Mouse (Mus musculus): ENCODE measurements around the gene Mapk8ip1. TPM values are rescaled to one million over a fixed set of nuclear protein-coding genes. Genes with fewer than 3 reads are reported as not detected.

The Mapk8ip1 gene
- polyA plus RNA-seq, 1 experiment from 2014 or later, result 44.2 TPM

GRCm38 (mm10) chr2:92381161-92381560, 19.9 kb downstream of the Mapk8ip1 start:
- Histone ChIP-seq H3K4me2 (ENCODE audit: low read depth) (no peak overlapping the region), H3K9ac (ENCODE audit: low read length) (no peak overlapping the region), H3K4me3 (ENCODE audit: low read depth, low read length) (no peak overlapping the region), H3K36me3 (ENCODE audit: control insufficient read depth, insufficient read depth, low read length) (peaks cover 14% of the 10 kb centered on the region), H3K9me3 (ENCODE audit: control insufficient read depth, low read length) (no peaks in the 10 kb centered on the region), H3K4me1 (ENCODE audit: control insufficient read depth, insufficient read depth, low read length) (peaks cover 3% of the 10 kb centered on the region; the same call in 1 of the 2 replicates), H3K27me3 (ENCODE audit: control insufficient read depth, insufficient read depth, low read length) (no peaks in the 10 kb centered on the region), H3K27ac (ENCODE audit: low read depth, low read length) (no peak overlapping the region)
- DNase-seq (ENCODE audit: low spot score), result no peak
- WGBS, result 87% methylated on average over 5 of the region's 5 CpGs
- no peak for ATAC-seq (ENCODE audit: insufficient read depth, low FRiP score, low TSS enrichment)

DNA sequence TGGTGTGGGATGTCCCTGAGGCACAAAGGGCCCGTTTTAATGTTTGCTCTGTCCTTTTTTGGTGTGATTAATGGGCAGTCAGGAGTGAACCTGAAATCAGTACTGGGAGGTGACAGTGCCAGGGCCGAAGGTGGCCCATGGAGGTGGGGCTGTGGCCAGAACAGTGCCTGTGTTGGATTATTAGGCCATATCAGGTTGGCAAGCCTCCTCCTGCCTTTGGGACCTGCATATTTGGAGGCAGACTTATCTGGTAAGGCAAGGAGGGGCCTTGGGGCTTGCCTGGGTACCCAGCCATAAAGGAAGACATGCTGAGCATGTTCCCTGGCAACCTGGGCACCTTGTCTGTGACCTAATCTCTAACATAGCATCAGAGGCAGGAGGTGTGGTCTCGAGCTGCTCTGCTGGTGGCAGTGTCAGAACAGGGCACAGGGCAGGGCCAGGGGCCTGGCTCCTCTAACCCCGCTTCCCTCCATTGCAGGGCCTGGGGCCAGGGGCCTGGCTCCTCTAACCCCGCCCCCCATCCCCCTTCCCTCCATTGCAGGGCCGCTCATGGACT, 20.5 kb downstream of the Mapk8ip1 start:
- Histone ChIP-seq H3K4me3 (ENCODE audit: low read depth, low read length) (no peak overlapping the region), H3K9me3 (ENCODE audit: control insufficient read depth, low read length) (no peaks in the 10 kb centered on the region), H3K36me3 (ENCODE audit: control insufficient read depth, insufficient read depth, low read length) (peaks cover 9% of the 10 kb centered on the region), H3K9ac (ENCODE audit: low read length) (no peak overlapping the region), H3K27ac (ENCODE audit: low read depth, low read length) (no peak overlapping the region), H3K27me3 (ENCODE audit: control insufficient read depth, insufficient read depth, low read length) (no peaks in the 10 kb centered on the region), H3K4me2 (ENCODE audit: low read depth) (no peak overlapping the region), H3K4me1 (ENCODE audit: control insufficient read depth, insufficient read depth, low read length) (peaks cover 8% of the 10 kb centered on the region)
- DNase-seq (ENCODE audit: low spot score) (no peak), ATAC-seq (ENCODE audit: insufficient read depth, low FRiP score, low TSS enrichment) (no peak)
- WGBS, result 79% methylated on average over 6 of the region's 6 CpGs

DNA sequence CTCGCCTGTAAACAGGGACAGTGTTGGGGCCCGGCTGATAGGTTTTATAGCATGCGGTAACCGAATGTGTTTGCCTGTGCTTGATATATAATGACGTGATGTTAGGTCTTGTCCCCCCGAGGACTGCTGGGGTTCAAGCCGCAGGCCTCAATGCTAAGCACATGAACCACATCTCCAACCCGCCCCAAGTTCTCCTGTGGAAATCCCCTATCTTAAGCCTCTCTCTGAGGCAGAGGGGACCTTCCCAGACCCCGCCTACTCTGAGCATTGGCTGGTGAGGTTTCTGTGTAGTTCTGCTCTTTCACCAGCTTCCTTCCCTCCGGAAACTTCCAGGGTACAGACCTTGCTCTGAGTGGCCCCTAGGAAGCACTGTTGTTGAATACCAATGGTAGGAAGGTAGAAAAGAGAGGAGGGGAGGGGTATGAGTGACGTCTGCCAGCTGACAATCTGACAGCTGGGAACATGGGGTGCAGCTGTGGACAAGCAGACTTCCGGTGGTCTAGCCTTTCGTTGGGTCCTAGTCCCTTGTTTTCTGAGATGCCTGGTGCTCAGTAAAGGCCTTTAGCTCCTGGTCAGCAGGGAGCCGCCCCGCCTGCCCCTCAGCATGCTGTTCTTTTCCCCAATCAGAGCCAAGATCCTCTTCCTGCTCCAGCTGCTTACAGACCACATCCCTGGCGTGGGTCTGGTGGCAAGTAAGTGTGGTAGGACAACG, 21.1 kb downstream of the Mapk8ip1 start:
- DNase-seq (ENCODE audit: low spot score), result no peak
- H3K9ac ChIP-seq (ENCODE audit: low read length), result no peak overlapping the region
- 78% methylated on average over 17 of the region's 17 CpGs for WGBS
- H3K27ac ChIP-seq (ENCODE audit: low read depth, low read length), result no peak overlapping the region
- peaks cover 8% of the 10 kb centered on the region for H3K4me1 ChIP-seq (ENCODE audit: control insufficient read depth, insufficient read depth, low read length)
- H3K4me3 ChIP-seq (ENCODE audit: low read depth, low read length), result no peak overlapping the region
- H3K9me3 ChIP-seq (ENCODE audit: control insufficient read depth, low read length), result no peaks in the 10 kb centered on the region
- no peaks in the 10 kb centered on the region for H3K27me3 ChIP-seq (ENCODE audit: control insufficient read depth, insufficient read depth, low read length)
- H3K36me3 ChIP-seq (ENCODE audit: control insufficient read depth, insufficient read depth, low read length), result peaks cover 9% of the 10 kb centered on the region
- no peak for ATAC-seq (ENCODE audit: insufficient read depth, low FRiP score, low TSS enrichment)
- H3K4me2 ChIP-seq (ENCODE audit: low read depth), result no peak overlapping the region

GRCm38 (mm10) chr2:92377320-92377719, 23.7 kb downstream of the Mapk8ip1 start:
- no peak overlapping the region for H3K4me3 ChIP-seq (ENCODE audit: low read depth, low read length)
- 90% methylated on average over 7 of the region's 7 CpGs for WGBS
- DNase-seq (ENCODE audit: low spot score) (no peak), ATAC-seq (ENCODE audit: insufficient read depth, low FRiP score, low TSS enrichment) (no peak)
- peaks cover 8% of the 10 kb centered on the region for H3K4me1 ChIP-seq (ENCODE audit: control insufficient read depth, insufficient read depth, low read length)
- H3K9me3 ChIP-seq (ENCODE audit: control insufficient read depth, low read length), result no peaks in the 10 kb centered on the region
- no peaks in the 10 kb centered on the region for H3K27me3 ChIP-seq (ENCODE audit: control insufficient read depth, insufficient read depth, low read length)
- no peak overlapping the region for H3K9ac ChIP-seq (ENCODE audit: low read length)
- H3K4me2 ChIP-seq (ENCODE audit: low read depth), result no peak overlapping the region
- no peak overlapping the region for H3K27ac ChIP-seq (ENCODE audit: low read depth, low read length)
- peaks cover 6% of the 10 kb centered on the region for H3K36me3 ChIP-seq (ENCODE audit: control insufficient read depth, insufficient read depth, low read length)

DNA sequence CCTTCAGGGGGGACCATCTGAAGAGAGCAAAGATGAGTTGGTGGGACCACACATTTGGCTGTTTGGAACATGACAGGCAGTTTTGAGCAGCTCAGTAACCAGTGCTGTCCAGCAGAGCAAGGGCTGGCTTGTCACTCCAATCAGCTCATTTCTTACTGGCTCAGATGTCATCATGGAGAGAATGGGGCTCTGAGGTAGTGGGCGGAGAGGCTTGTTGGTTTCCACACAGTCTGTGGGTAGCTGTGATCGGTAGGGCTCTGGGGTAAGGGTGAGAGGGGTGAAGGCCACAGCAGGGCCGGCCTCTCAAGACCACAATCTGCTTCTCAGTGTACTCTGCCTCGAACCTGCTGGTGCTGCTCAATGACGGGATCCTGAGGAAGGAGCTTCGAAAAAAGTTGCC, 24.8 kb downstream of the Mapk8ip1 start:
- H3K9me3 ChIP-seq (ENCODE audit: control insufficient read depth, low read length), result no peaks in the 10 kb centered on the region
- no peaks in the 10 kb centered on the region; the same call in 1 of the 2 replicates for H3K27me3 ChIP-seq (ENCODE audit: control insufficient read depth, insufficient read depth, low read length)
- H3K4me2 ChIP-seq (ENCODE audit: low read depth), result peak overlapping the region; percentile 74
- no peak overlapping the region for H3K9ac ChIP-seq (ENCODE audit: low read length)
- H3K36me3 ChIP-seq (ENCODE audit: control insufficient read depth, insufficient read depth, low read length), result peaks cover 4% of the 10 kb centered on the region
- peaks cover 18% of the 10 kb centered on the region for H3K4me1 ChIP-seq (ENCODE audit: control insufficient read depth, insufficient read depth, low read length)
- 85% methylated on average over 6 of the region's 6 CpGs for WGBS
- peak overlapping the region; percentile 59; the same call in 1 of the 2 replicates for H3K4me3 ChIP-seq (ENCODE audit: low read depth, low read length)
- ATAC-seq (ENCODE audit: insufficient read depth, low FRiP score, low TSS enrichment) (no peak), DNase-seq (ENCODE audit: low spot score) (no peak)
- no peak overlapping the region for H3K27ac ChIP-seq (ENCODE audit: low read depth, low read length)

- H3K4me3 ChIP-seq (ENCODE audit: low read depth, low read length), result peak overlapping the region; percentile 59
- peak overlapping the region; percentile 74 for H3K4me2 ChIP-seq (ENCODE audit: low read depth)
- H3K9ac ChIP-seq (ENCODE audit: low read length), result peak overlapping the region; percentile 55
- peaks cover 22% of the 10 kb centered on the region for H3K4me1 ChIP-seq (ENCODE audit: control insufficient read depth, insufficient read depth, low read length)
- no peaks in the 10 kb centered on the region for H3K9me3 ChIP-seq (ENCODE audit: control insufficient read depth, low read length)
- WGBS, result 14% methylated on average over 10 of the region's 10 CpGs
- ATAC-seq (ENCODE audit: insufficient read depth, low FRiP score, low TSS enrichment), result no peak
- no peak for DNase-seq (ENCODE audit: low spot score)
- H3K27ac ChIP-seq (ENCODE audit: low read depth, low read length), result no peak overlapping the region; the same call in 1 of the 2 replicates
- peaks cover 3% of the 10 kb centered on the region for H3K36me3 ChIP-seq (ENCODE audit: control insufficient read depth, insufficient read depth, low read length)
- peaks cover 4% of the 10 kb centered on the region for H3K27me3 ChIP-seq (ENCODE audit: control insufficient read depth, insufficient read depth, low read length)
These were observed 25.3 kb downstream of the Mapk8ip1 start for GRCm38 (mm10) chr2:92375788-92376187.

DNA sequence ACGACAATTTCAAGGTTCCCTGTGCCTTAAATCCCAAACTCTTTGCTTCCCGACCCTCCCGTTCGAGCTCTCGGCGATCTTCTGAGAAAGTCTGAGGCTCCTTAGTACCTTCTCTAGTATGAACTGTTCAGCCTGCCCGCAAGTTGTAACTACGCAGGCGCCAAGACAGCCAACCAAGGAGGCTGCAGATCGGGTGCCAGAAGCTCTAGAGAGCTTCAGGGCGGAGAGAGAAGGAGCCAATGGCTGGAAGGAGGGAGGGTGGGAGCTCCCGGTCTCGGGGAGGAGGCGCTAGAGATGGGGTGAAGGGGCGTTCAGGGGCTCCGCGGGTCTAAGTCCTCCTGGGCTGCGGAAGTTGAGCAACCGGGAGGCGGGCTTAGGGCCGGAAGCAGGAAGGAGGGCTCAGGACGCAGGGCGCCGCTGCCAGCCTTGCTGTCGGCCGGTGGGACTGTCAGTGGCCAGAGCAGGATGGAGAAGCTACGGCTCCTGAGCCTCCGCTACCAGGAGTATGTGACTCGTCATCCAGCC, 25.9 kb downstream of the Mapk8ip1 start:
- no peaks in the 10 kb centered on the region for H3K9me3 ChIP-seq (ENCODE audit: control insufficient read depth, low read length)
- peaks cover 23% of the 10 kb centered on the region for H3K4me1 ChIP-seq (ENCODE audit: control insufficient read depth, insufficient read depth, low read length)
- peak overlapping the region; percentile 55 for H3K9ac ChIP-seq (ENCODE audit: low read length)
- H3K27ac ChIP-seq (ENCODE audit: low read depth, low read length), result peak overlapping the region; percentile 63
- under 1% methylated on average over 29 of the region's 29 CpGs for WGBS
- ATAC-seq (ENCODE audit: insufficient read depth, low FRiP score, low TSS enrichment), result peak; percentile 86
- DNase-seq (ENCODE audit: low spot score), result peak; percentile 94
- peak overlapping the region; percentile 74 for H3K4me2 ChIP-seq (ENCODE audit: low read depth)
- H3K36me3 ChIP-seq (ENCODE audit: control insufficient read depth, insufficient read depth, low read length), result peaks cover 3% of the 10 kb centered on the region
- H3K4me3 ChIP-seq (ENCODE audit: low read depth, low read length), result peak overlapping the region; percentile 59
- H3K27me3 ChIP-seq (ENCODE audit: control insufficient read depth, insufficient read depth, low read length), result peaks cover 8% of the 10 kb centered on the region

DNA sequence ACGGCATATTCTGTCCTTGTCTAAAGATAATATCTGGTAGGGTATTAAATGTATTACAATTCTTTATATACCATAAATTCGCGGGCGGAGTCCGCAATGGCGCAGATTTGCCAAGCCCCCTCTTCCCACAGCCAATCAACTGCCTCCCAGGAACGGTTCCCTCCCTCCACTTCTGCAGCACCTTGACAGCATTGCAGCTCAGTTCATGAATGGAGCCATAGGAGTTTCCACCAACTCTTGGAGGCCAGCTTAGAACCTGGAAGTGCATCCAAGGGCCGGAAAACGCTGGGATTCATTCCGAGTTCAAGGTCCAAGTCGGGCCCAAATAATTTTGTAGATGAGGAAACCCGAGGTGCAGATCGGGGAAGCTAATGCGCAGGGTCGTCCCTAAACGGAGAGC, 26.5 kb downstream of the Mapk8ip1 start, which contains the start of the genes Pex16 and Large2:
Gene Pex16, plus strand, starts transcription at position 163 of the 400 bp plus-strand sequence.
Gene Large2, minus strand, starts transcription at position 356 of the 400 bp plus-strand sequence.
- Histone ChIP-seq H3K9ac (ENCODE audit: low read length) (peak within 1 kb of the TSS; percentile 55), H3K4me2 (ENCODE audit: low read depth) (peak within 1 kb of the TSS; percentile 74), H3K9me3 (ENCODE audit: control insufficient read depth, low read length) (no peaks in the 10 kb centered on the region), H3K27ac (ENCODE audit: low read depth, low read length) (peak within 1 kb of the TSS; percentile 63), H3K4me3 (ENCODE audit: low read depth, low read length) (peak within 1 kb of the TSS; percentile 59), H3K36me3 (ENCODE audit: control insufficient read depth, insufficient read depth, low read length) (peaks cover 3% of the 10 kb centered on the region), H3K4me1 (ENCODE audit: control insufficient read depth, insufficient read depth, low read length) (peaks cover 23% of the 10 kb centered on the region), H3K27me3 (ENCODE audit: control insufficient read depth, insufficient read depth, low read length) (peaks cover 9% of the 10 kb centered on the region)
- WGBS, result 3% methylated on average over 16 of the region's 16 CpGs
- ATAC-seq (ENCODE audit: insufficient read depth, low FRiP score, low TSS enrichment) (no peak), DNase-seq (ENCODE audit: low spot score) (peak; percentile 40)

Data from neural tube, embryonic 11.5 days (tissue).